Mouse (Mus musculus) spleen, adult 2 months (tissue): Measurements from ENCODE around the gene Lhpp.

Experiments
- CTCF ChIP-seq: fragments of 200-500 bp; IDR thresholded peaks from 2 replicates; pipeline ENCODE4 v1.5.1; 2011; ENCODE audit warnings: mild to moderate bottlenecking, inconsistent platforms; ENCODE audit not compliant: insufficient read depth, insufficient read length, insufficient replicate concordance; ENCODE audit errors: extremely low read depth
- POLR2A ChIP-seq: fragments of 200-500 bp; IDR thresholded peaks from 2 replicates; pipeline ENCODE4 v1.6.1; 2011; ENCODE audit warnings: low read depth, low read length, inconsistent platforms

GRCm38 (mm10) chr7:132690716-132691472 lies 80.5 kb downstream of the Lhpp start:
- TF ChIP-seq CTCF (no peak), POLR2A (no peak)
